Mouse (Mus musculus): ENCODE data around the gene Rhot2.
"Not testable (repeated sequence)": the region's sequence is repeated elsewhere in the genome, so short reads cannot be mapped to it uniquely, and the experiment has no call there.

The Rhot2 gene

GRCm38 (mm10) chr17:25874148-25874720 lies 29.6 kb upstream of the Rhot2 start:
- DNase-seq = no peak

- DNase-seq = no peak
These were observed 28.9 kb upstream of the Rhot2 start for GRCm38 (mm10) chr17:25873405-25874147.

GRCm38 (mm10) chr17:25872676-25873075 lies 28.0 kb upstream of the Rhot2 start:
- no peak for DNase-seq

GRCm38 (mm10) chr17:25871566-25871965 lies 26.9 kb upstream of the Rhot2 start:
- not testable (repeated sequence) for DNase-seq

- DNase-seq = no peak
These were observed 25.3 kb upstream of the Rhot2 start for GRCm38 (mm10) chr17:25869954-25870353.

GRCm38 (mm10) chr17:25869498-25869897 lies 24.8 kb upstream of the Rhot2 start:
- no peak for DNase-seq

GRCm38 (mm10) chr17:25868601-25869191 lies 24.0 kb upstream of the Rhot2 start, which contains the start of gene Mcrip2:
Gene Mcrip2 (minus strand): TSS chr17:25868764.
- DNase-seq = peak; percentile 83

- peak; percentile 52 for DNase-seq
These were observed 23.4 kb upstream of the Rhot2 start for GRCm38 (mm10) chr17:25867836-25868600.

- no peak for DNase-seq
These were observed 22.8 kb upstream of the Rhot2 start for GRCm38 (mm10) chr17:25867509-25867835.

- DNase-seq = no peak
These were observed 21.5 kb upstream of the Rhot2 start for GRCm38 (mm10) chr17:25866172-25866571.

GRCm38 (mm10) chr17:25865288-25865687 lies 20.6 kb upstream of the Rhot2 start:
- no peak for DNase-seq

GRCm38 (mm10) chr17:25864311-25864710 lies 19.7 kb upstream of the Rhot2 start:
- DNase-seq = no peak

- DNase-seq = no peak
These were observed 19.0 kb upstream of the Rhot2 start for GRCm38 (mm10) chr17:25863681-25864080.

GRCm38 (mm10) chr17:25861704-25862612 lies 17.3 kb upstream of the Rhot2 start:
- no peak for DNase-seq

- peak; percentile 91 for DNase-seq
These were observed 16.4 kb upstream of the Rhot2 start, which contains the start of gene Wdr90 for GRCm38 (mm10) chr17:25860832-25861703. Gene Wdr90 (minus strand): TSS chr17:25861501.

- no peak for DNase-seq
These were observed 15.6 kb upstream of the Rhot2 start for GRCm38 (mm10) chr17:25860229-25860628.

- DNase-seq = no peak
These were observed 835 bp downstream of the Rhot2 start for GRCm38 (mm10) chr17:25843636-25844395.

- DNase-seq = no peak
These were observed 1.5 kb downstream of the Rhot2 start for GRCm38 (mm10) chr17:25843122-25843521.

GRCm38 (mm10) chr17:25842509-25842908 lies 2.1 kb downstream of the Rhot2 start:
- DNase-seq = no peak

GRCm38 (mm10) chr17:25841117-25841880 lies 3.4 kb downstream of the Rhot2 start, which contains the start of gene Gm20683:
Gene Gm20683 (minus strand): TSS chr17:25841763.
- DNase-seq = no peak

Measured in lung, postnatal 14 days (tissue).